Mouse (Mus musculus): ENCODE measurements around the gene Alg12. TPM values are rescaled to one million over a fixed set of nuclear protein-coding genes. Genes with fewer than 3 reads are reported as not detected.

The Alg12 gene
- polyA plus RNA-seq, 1 experiment = 17.5 TPM

- TF ChIP-seq POLR2A (IDR thresholded peaks at IDR 0.05; ENCODE audit: extremely low read depth, insufficient read depth, low read length) (no peak), CTCF (IDR thresholded peaks at IDR 0.05; ENCODE audit: extremely low read depth, insufficient read depth, low read length) (no peak)
- H3K4me3 ChIP-seq (ENCODE audit: insufficient read depth, low read length) = no peak overlapping the region
- H3K27ac ChIP-seq (ENCODE audit: insufficient read depth, low read length) = peak overlapping the region; percentile 89
- peaks cover 7% of the 10 kb centered on the region for H3K4me1 ChIP-seq (ENCODE audit: control insufficient read depth, insufficient read depth, low read length)
Observed at GRCm38 (mm10) chr15:88849621-88850020, 30.5 kb upstream of the Alg12 start.

DNA sequence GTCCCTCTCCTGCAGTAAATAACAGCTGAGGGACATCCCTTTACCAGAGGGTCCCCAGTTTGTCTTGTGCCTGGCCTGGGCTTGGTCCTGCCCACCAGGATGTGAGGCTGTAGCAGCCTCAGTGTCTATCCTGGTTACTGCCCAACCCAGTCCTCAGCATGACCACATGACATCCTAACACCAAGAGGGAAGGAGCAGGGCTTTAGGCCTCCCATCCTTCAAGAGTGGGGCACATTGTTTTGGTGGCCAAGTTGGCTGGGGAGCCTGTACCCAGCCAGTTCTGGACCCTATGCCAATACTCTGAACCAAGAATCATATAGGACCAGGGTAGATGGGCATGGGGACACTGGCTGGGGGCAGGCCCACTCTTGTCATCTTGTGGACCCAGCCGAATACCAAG lies 29.5 kb upstream of the Alg12 start:
- H3K4me3 ChIP-seq (ENCODE audit: insufficient read depth, low read length) = no peak overlapping the region
- TF ChIP-seq POLR2A (IDR thresholded peaks at IDR 0.05; ENCODE audit: extremely low read depth, insufficient read depth, low read length) = no peak
- TF ChIP-seq CTCF (IDR thresholded peaks at IDR 0.05; ENCODE audit: extremely low read depth, insufficient read depth, low read length) = no peak
- H3K4me1 ChIP-seq (ENCODE audit: control insufficient read depth, insufficient read depth, low read length) = peaks cover 7% of the 10 kb centered on the region
- no peak overlapping the region for H3K27ac ChIP-seq (ENCODE audit: insufficient read depth, low read length)

DNA sequence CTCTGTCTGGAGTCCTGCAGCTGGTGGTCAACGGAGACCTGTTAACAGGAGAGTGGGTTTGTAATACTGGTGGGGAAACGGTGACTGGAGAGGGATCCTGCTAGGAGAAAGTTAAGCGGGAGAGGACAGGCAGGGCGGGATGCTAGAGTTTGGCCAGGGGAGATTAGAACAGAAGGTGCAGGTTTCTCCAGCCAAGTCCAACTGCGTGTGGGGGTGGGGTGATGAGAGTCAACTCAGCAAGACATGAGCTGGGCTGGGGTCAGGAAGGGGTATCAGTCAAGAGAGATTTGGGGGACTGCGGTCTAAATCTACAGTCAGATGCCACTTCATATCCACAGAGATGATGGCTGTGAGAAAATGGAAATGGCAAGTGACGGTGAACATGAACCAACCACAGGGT lies 25.8 kb upstream of the Alg12 start:
- TF ChIP-seq POLR2A (IDR thresholded peaks at IDR 0.05; ENCODE audit: extremely low read depth, insufficient read depth, low read length) (no peak), CTCF (IDR thresholded peaks at IDR 0.05; ENCODE audit: extremely low read depth, insufficient read depth, low read length) (no peak)
- H3K4me1 ChIP-seq (ENCODE audit: control insufficient read depth, insufficient read depth, low read length) = peaks cover 3% of the 10 kb centered on the region; the same call in 1 of the 2 replicates

GRCm38 (mm10) chr15:88843486-88844097 lies 24.5 kb upstream of the Alg12 start:
- no peak overlapping the region for H3K4me3 ChIP-seq (ENCODE audit: insufficient read depth, low read length)
- H3K27ac ChIP-seq (ENCODE audit: insufficient read depth, low read length) = no peak overlapping the region
- TF ChIP-seq CTCF (IDR thresholded peaks at IDR 0.05; ENCODE audit: extremely low read depth, insufficient read depth, low read length) = no peak
- H3K4me1 ChIP-seq (ENCODE audit: control insufficient read depth, insufficient read depth, low read length) = peaks cover 5% of the 10 kb centered on the region

More for the DNA sequence above, 25.8 kb upstream of the Alg12 start:
- Histone ChIP-seq H3K4me3 (ENCODE audit: insufficient read depth, low read length) (no peak overlapping the region), H3K27ac (ENCODE audit: insufficient read depth, low read length) (no peak overlapping the region)

- H3K4me1 ChIP-seq (ENCODE audit: control insufficient read depth, insufficient read depth, low read length) = peaks cover 5% of the 10 kb centered on the region
- peak overlapping the region; percentile 12; the same call in 1 of the 2 replicates for H3K27ac ChIP-seq (ENCODE audit: insufficient read depth, low read length)
Observed at GRCm38 (mm10) chr15:88842300-88842673, 23.2 kb upstream of the Alg12 start.

GRCm38 (mm10) chr15:88841580-88842299 lies 22.6 kb upstream of the Alg12 start:
- TF ChIP-seq POLR2A (IDR thresholded peaks at IDR 0.05; ENCODE audit: extremely low read depth, insufficient read depth, low read length) = no peak
- TF ChIP-seq CTCF (IDR thresholded peaks at IDR 0.05; ENCODE audit: extremely low read depth, insufficient read depth, low read length) = no peak
- H3K27ac ChIP-seq (ENCODE audit: insufficient read depth, low read length) = peak overlapping the region; percentile 12
- no peak overlapping the region for H3K4me3 ChIP-seq (ENCODE audit: insufficient read depth, low read length)
- peaks cover 5% of the 10 kb centered on the region for H3K4me1 ChIP-seq (ENCODE audit: control insufficient read depth, insufficient read depth, low read length)

More at GRCm38 (mm10) chr15:88842300-88842673, 23.2 kb upstream of the Alg12 start:
- no peak overlapping the region for H3K4me3 ChIP-seq (ENCODE audit: insufficient read depth, low read length)
- no peak for TF ChIP-seq POLR2A (IDR thresholded peaks at IDR 0.05; ENCODE audit: extremely low read depth, insufficient read depth, low read length)
- TF ChIP-seq CTCF (IDR thresholded peaks at IDR 0.05; ENCODE audit: extremely low read depth, insufficient read depth, low read length) = no peak

DNA sequence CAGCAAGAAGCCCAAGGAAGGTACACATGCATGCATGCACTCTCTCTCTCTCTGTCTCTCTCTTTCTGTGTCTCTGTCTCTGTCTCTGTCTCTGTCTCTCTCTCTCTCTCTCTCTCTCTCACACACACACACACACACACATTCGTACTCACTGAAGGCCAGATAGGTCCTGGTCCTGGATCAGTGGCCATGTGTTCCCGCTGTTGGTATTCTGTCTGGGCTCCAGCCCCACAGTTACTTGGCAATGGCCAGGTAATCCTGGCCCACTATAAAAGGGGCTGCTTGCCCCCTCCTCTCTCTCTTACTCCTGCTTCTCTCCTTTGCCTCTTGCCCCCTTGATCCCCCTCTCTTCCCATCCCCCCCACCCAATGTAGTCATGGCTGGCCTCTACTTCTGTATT lies 22.0 kb upstream of the Alg12 start:
- TF ChIP-seq POLR2A (IDR thresholded peaks at IDR 0.05; ENCODE audit: extremely low read depth, insufficient read depth, low read length) = no peak
- no peak for TF ChIP-seq CTCF (IDR thresholded peaks at IDR 0.05; ENCODE audit: extremely low read depth, insufficient read depth, low read length)
- H3K27ac ChIP-seq (ENCODE audit: insufficient read depth, low read length) = no peak overlapping the region
- H3K4me1 ChIP-seq (ENCODE audit: control insufficient read depth, insufficient read depth, low read length) = peaks cover 5% of the 10 kb centered on the region
- H3K4me3 ChIP-seq (ENCODE audit: insufficient read depth, low read length) = no peak overlapping the region

DNA sequence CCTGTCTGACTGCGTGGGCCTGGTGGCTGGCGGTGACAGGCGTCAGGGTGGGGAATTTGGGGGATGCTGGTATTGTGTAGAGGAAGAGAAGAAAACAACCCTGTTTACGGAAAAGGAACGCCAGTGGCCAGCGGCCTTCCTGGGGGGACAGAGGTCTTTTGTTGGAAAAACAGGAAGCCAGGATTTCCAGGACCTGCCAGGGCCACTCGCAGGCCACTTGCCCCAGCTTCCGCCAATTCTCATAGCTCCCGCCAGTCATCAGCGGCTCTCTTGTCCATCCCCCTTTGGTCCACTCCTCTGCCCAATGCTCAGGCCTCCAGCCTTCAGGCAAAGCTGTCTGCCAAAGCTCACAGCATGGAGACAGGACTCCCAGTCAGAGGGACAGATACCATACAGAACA lies 21.0 kb upstream of the Alg12 start:
- TF ChIP-seq POLR2A (IDR thresholded peaks at IDR 0.05; ENCODE audit: extremely low read depth, insufficient read depth, low read length) (no peak), CTCF (IDR thresholded peaks at IDR 0.05; ENCODE audit: extremely low read depth, insufficient read depth, low read length) (no peak)
- Histone ChIP-seq H3K27ac (ENCODE audit: insufficient read depth, low read length) (peak overlapping the region; percentile 95), H3K4me1 (ENCODE audit: control insufficient read depth, insufficient read depth, low read length) (peaks cover 5% of the 10 kb centered on the region), H3K4me3 (ENCODE audit: insufficient read depth, low read length) (no peak overlapping the region)

GRCm38 (mm10) chr15:88839271-88839670 lies 20.2 kb upstream of the Alg12 start:
- no peak for TF ChIP-seq CTCF (IDR thresholded peaks at IDR 0.05; ENCODE audit: extremely low read depth, insufficient read depth, low read length)
- no peak for TF ChIP-seq POLR2A (IDR thresholded peaks at IDR 0.05; ENCODE audit: extremely low read depth, insufficient read depth, low read length)

GRCm38 (mm10) chr15:88837977-88838376 lies 18.9 kb upstream of the Alg12 start:
- Histone ChIP-seq H3K27ac (ENCODE audit: insufficient read depth, low read length) (no peak overlapping the region), H3K4me1 (ENCODE audit: control insufficient read depth, insufficient read depth, low read length) (peaks cover 5% of the 10 kb centered on the region), H3K4me3 (ENCODE audit: insufficient read depth, low read length) (peak overlapping the region; percentile 30; the same call in 1 of the 2 replicates)
- TF ChIP-seq POLR2A (IDR thresholded peaks at IDR 0.05; ENCODE audit: extremely low read depth, insufficient read depth, low read length) (no peak), CTCF (IDR thresholded peaks at IDR 0.05; ENCODE audit: extremely low read depth, insufficient read depth, low read length) (no peak)

More at GRCm38 (mm10) chr15:88839271-88839670, 20.2 kb upstream of the Alg12 start:
- H3K27ac ChIP-seq (ENCODE audit: insufficient read depth, low read length) = peak overlapping the region; percentile 95
- peaks cover 5% of the 10 kb centered on the region for H3K4me1 ChIP-seq (ENCODE audit: control insufficient read depth, insufficient read depth, low read length)
- no peak overlapping the region; the same call in 1 of the 2 replicates for H3K4me3 ChIP-seq (ENCODE audit: insufficient read depth, low read length)
